Mouse (Mus musculus) liver, embryonic 11.5 days (tissue): ENCODE results near the gene Wdr54. TPM values are rescaled to one million over a fixed set of nuclear protein-coding genes. Genes with fewer than 3 reads are reported as not detected.
A peak's percentile ranks its signal among the peaks of the same experiment; 100 is the strongest.

Source experiments
- ATAC-seq: fragments of 200-750 bp; cut with Nextera tagmentation; replicated peaks from 2 replicates; pipeline ENCODE4 v1.8.0; 2017; ENCODE audit warnings: moderate number of reproducible peaks, mild to moderate bottlenecking, moderate TSS enrichment, moderate library complexity; ENCODE audit not compliant: low FRiP score
- DNase-seq: peaks from one replicate; pipeline ENCODE4 v3.0.0-alpha.2; 2017; ENCODE audit warnings: low spot score
- H3K27ac ChIP-seq: fragments of 300-500 bp; sonication (generic); 2 replicates; pipeline ENCODE4 v1.5.1; 2014; ENCODE audit warnings: mild to moderate bottlenecking, low read depth, low read length, control low read depth
- H3K27me3 ChIP-seq: fragments of 300-500 bp; sonication (generic); replicated peaks from 2 replicates; pipeline ENCODE4 v1.6.1; 2014; ENCODE audit warnings: low read length, mixed read lengths; ENCODE audit not compliant: control insufficient read depth, insufficient read depth
- H3K36me3 ChIP-seq: fragments of 300-500 bp; sonication (generic); 2 replicates; pipeline ENCODE4 v1.6.1; 2014; ENCODE audit warnings: mild to moderate bottlenecking, low read length, moderate library complexity, mixed read lengths; ENCODE audit not compliant: control insufficient read depth, insufficient read depth
- H3K4me1 ChIP-seq: fragments of 300-500 bp; sonication (generic); replicated peaks from 2 replicates; pipeline ENCODE4 v1.6.1; 2014; ENCODE audit warnings: low read length, mixed read lengths; ENCODE audit not compliant: control insufficient read depth, insufficient read depth
- H3K4me2 ChIP-seq: fragments of 300-500 bp; sonication (generic); 2 replicates; pipeline ENCODE4 v1.6.1; 2014; ENCODE audit warnings: mild to moderate bottlenecking, control low read depth, moderate library complexity
- H3K4me3 ChIP-seq: fragments of 300-500 bp; sonication (generic); 2 replicates; pipeline ENCODE4 v1.5.1; 2014; ENCODE audit warnings: low read depth, low read length, control low read depth
- H3K9ac ChIP-seq: fragments of 300-500 bp; sonication (generic); 2 replicates; pipeline ENCODE4 v1.6.1; 2014; ENCODE audit warnings: low read depth, low read length, control low read depth
- H3K9me3 ChIP-seq: fragments of 300-500 bp; sonication (generic); 2 replicates; pipeline ENCODE4 v1.6.1; 2016; ENCODE audit warnings: low read length, inconsistent platforms, mixed read lengths; ENCODE audit not compliant: control insufficient read depth
- WGBS: fragments of 180-500 bp; shearing (Covaris S2); extraction: QIAGEN DNeasy Blood & Tissue Kit; methylation state at CpG from one replicate; pipeline ENCODE4 v1.1.7; 2014; 5-methylcytosine and 5-hydroxymethylcytosine counted together
- polyA plus RNA-seq: library from polyadenylated mRNA; unstranded; fragments of >200 nt; fragmentation: Nextera tagmentation; extraction: Ambion mirVana; gene quantifications from 2 replicates; pipeline ENCODE4 v1.2.1, GENCODE M21; 2014

Gene Wdr54
- polyA plus RNA-seq, 1 experiment from 2014 or later, result 2.3 TPM

DNA sequence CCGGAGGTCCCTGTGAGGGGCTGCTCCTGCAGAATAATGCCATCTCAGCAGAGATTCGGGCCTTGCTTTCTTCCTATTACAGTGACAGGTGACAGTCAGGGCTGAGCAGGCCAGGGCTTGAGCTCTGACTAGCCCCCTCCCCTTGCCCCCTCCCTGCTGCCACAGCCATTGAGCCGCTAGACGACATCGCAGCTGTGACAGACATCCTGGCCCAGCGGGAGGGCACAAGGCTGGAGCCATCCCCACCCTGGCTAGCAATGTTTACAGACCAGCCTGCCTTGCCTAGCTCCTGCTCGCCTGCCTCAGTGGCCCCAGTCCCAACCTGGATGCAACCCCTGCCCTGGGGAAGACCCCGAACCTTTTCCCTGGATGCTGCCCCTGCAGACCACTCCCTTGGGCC, 4.5 kb downstream of the Wdr54 start:
- Histone ChIP-seq H3K4me1 (peaks cover 10% of the 10 kb centered on the region; the same call in 1 of the 2 replicates), H3K4me3 (no peak overlapping the region), H3K27me3 (peaks cover 24% of the 10 kb centered on the region), H3K27ac (no peak overlapping the region), H3K36me3 (peaks cover 8% of the 10 kb centered on the region; the same call in 1 of the 2 replicates), H3K4me2 (no peak overlapping the region), H3K9ac (no peak overlapping the region), H3K9me3 (no peaks in the 10 kb centered on the region)
- WGBS, result 33% methylated on average over 8 of the region's 8 CpGs
- DNase-seq, result no peak
- ATAC-seq, result no peak

DNA sequence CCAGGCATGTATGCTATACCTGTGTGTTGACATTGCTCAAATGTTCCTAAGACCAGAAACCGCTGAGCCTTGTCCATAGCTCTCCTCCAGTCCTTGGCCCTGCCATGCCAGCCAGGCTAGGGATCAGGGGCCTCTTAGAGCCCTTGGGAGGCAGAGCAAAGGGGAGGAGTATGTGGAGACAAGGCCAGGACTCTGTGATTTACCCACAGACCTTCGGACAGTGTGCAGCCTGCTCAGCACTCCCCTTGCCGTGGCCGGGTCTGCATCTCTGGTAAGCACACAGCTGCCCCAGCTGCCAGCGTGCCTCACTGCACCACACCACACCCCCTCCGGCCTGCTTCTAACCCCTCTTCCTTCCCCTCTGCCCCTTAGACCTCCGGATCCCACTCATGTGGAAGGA, 8.9 kb downstream of the Wdr54 start:
- no peak for ATAC-seq
- Histone ChIP-seq H3K27me3 (peaks cover 9% of the 10 kb centered on the region), H3K9me3 (no peaks in the 10 kb centered on the region), H3K9ac (no peak overlapping the region), H3K27ac (no peak overlapping the region), H3K4me1 (peaks cover 5% of the 10 kb centered on the region), H3K36me3 (peaks cover 5% of the 10 kb centered on the region; the same call in 1 of the 2 replicates), H3K4me2 (no peak overlapping the region), H3K4me3 (no peak overlapping the region)
- no peak for DNase-seq
- 60% methylated on average over 7 of the region's 7 CpGs for WGBS

DNA sequence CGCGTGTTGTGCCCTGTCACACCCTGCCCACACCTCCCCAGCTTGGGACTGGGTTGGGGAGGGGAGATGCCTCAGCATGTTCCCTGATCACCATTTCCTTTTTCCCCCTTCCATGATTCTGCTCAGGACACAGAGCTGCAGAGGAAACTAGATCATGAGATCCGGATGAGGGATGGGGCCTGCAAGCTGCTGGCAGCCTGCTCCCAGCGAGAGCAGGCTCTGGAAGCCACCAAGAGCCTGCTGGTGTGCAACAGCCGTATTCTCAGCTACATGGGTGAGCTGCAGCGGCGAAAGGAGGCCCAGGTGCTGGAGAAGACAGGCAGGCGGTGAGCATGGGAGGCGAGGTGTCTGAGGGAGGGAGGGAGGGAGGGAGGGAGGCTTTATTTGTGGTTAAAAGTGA, 10.4 kb downstream of the Wdr54 start:
- no peak overlapping the region for H3K27ac ChIP-seq

DNA sequence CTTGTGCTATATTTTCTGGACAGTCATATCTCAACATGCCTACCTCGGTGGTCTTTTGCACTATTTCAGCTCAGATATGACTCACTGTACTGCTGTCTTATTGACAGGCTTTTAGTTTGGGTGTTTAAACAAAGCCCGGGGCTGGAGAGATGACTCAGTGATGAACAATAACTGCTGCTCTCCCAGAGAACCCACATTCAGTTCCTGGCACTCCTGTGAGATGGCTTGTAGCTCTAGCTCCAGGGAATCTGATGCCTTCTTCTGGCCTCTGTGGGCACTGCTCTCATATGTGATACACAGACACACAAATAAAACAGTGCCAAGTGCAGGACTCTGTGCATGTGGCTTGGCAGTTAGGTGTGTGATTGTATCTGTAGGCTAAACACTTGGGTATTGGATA, 11.0 kb downstream of the Wdr54 start:
- Histone ChIP-seq H3K9me3 (no peaks in the 10 kb centered on the region), H3K4me3 (no peak overlapping the region), H3K27me3 (peaks cover 17% of the 10 kb centered on the region), H3K27ac (no peak overlapping the region), H3K36me3 (peaks cover 5% of the 10 kb centered on the region; the same call in 1 of the 2 replicates), H3K9ac (no peak overlapping the region), H3K4me2 (no peak overlapping the region), H3K4me1 (peaks cover 7% of the 10 kb centered on the region)
- ATAC-seq, result no peak
- no peak for DNase-seq
- WGBS, result 60% methylated on average over 2 of the region's 2 CpGs

More for the DNA sequence above, 10.4 kb downstream of the Wdr54 start:
- Histone ChIP-seq H3K4me1 (peaks cover 7% of the 10 kb centered on the region), H3K9me3 (no peaks in the 10 kb centered on the region), H3K4me3 (no peak overlapping the region), H3K27me3 (peaks cover 17% of the 10 kb centered on the region), H3K36me3 (peaks cover 5% of the 10 kb centered on the region; the same call in 1 of the 2 replicates), H3K9ac (no peak overlapping the region), H3K4me2 (no peak overlapping the region)
- no peak for ATAC-seq
- no peak for DNase-seq
- WGBS, result 61% methylated on average over 9 of the region's 9 CpGs

DNA sequence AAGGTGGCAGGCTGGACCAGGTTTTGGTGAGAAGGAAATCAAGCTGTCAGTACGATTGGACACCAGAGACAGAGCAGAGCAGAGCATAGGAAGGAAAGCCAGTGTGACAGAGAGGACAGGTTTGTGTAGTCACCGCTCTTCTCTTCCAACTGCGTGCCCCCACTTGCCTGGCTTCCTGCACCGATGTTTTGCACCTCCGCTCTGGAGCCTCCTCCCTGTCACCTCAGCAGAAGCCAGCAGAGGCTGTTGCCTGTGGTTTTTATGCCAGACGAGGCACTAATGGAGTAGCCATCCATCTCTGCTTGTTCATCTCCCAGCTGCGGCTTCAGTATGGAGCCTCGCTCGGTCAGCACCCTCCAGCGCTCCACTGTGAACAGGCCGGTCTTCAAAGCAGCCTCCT, 13.3 kb downstream of the Wdr54 start:
- no peak for DNase-seq

DNA sequence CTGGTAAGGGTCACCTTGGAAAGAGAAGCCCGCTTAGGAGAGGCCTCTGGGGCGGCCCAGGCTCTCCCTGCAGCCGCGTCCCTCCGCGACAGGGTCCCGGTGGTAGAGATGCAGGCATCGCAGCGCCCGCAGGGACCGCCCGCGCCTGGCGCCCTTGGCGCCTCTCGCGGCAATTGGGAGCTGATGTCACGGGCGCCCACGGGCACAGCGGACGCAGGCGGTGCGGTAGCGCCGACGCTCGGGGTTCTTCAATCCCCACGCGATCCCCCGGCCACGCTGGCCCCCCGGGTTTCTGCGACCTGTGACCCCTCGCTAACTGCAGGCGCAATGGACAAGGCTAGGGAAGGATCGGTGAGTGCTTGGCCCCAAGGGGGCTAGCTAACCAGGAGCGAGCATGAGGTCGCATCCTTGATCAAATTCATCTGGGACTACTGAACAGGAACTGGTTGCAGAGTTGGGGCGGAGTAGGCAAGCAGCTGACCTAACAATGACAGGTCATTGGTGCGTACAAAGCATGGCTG, 13.9 kb downstream of the Wdr54 start:
- DNase-seq (no peak), ATAC-seq (no peak)
- peak overlapping the region; percentile 26 for H3K9ac ChIP-seq
- H3K4me2 ChIP-seq, result peak overlapping the region; percentile 65
- 8% methylated on average over 41 of the region's 41 CpGs for WGBS
- no peak overlapping the region for H3K27ac ChIP-seq
- H3K9me3 ChIP-seq, result no peaks in the 10 kb centered on the region
- H3K4me1 ChIP-seq, result peaks cover 20% of the 10 kb centered on the region
- H3K36me3 ChIP-seq, result no peaks in the 10 kb centered on the region; the same call in 1 of the 2 replicates
- H3K27me3 ChIP-seq, result peaks cover 17% of the 10 kb centered on the region
- peak overlapping the region; percentile 35 for H3K4me3 ChIP-seq

More for the DNA sequence above, 13.3 kb downstream of the Wdr54 start:
- no peak overlapping the region for H3K27ac ChIP-seq
- H3K4me3 ChIP-seq, result no peak overlapping the region
- no peaks in the 10 kb centered on the region for H3K9me3 ChIP-seq
- H3K4me1 ChIP-seq, result peaks cover 16% of the 10 kb centered on the region
- H3K27me3 ChIP-seq, result peaks cover 17% of the 10 kb centered on the region
- H3K36me3 ChIP-seq, result peaks cover 3% of the 10 kb centered on the region; the same call in 1 of the 2 replicates
- 44% methylated on average over 11 of the region's 11 CpGs for WGBS
- no peak overlapping the region for H3K4me2 ChIP-seq
- no peak overlapping the region for H3K9ac ChIP-seq
- ATAC-seq, result no peak

DNA sequence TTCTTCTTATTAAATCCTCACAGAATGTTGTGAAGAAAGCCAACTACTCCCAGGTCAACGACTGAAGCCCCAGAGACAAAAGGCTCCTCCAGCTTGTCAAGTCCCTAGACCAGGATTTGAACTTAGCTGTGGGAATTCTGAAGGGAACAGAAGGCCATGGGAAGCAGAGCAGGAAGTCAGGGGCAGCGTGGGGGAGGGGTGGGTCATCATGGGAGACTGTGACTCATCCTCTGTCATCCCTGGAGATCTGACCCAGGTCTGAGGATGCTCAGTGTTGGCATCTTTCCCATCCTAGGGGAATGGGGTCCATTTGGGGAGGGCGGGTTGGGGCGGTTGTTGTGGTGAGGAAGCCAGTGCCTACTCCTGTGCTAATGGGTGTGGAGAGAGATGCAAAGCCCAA, 14.6 kb downstream of the Wdr54 start:
- 40% methylated on average over 4 of the region's 4 CpGs for WGBS
- Histone ChIP-seq H3K36me3 (no peaks in the 10 kb centered on the region; the same call in 1 of the 2 replicates), H3K27me3 (peaks cover 17% of the 10 kb centered on the region), H3K9me3 (no peaks in the 10 kb centered on the region), H3K4me1 (peaks cover 23% of the 10 kb centered on the region), H3K9ac (no peak overlapping the region), H3K4me2 (no peak overlapping the region), H3K4me3 (no peak overlapping the region), H3K27ac (no peak overlapping the region)
- no peak for ATAC-seq
- no peak for DNase-seq

DNA sequence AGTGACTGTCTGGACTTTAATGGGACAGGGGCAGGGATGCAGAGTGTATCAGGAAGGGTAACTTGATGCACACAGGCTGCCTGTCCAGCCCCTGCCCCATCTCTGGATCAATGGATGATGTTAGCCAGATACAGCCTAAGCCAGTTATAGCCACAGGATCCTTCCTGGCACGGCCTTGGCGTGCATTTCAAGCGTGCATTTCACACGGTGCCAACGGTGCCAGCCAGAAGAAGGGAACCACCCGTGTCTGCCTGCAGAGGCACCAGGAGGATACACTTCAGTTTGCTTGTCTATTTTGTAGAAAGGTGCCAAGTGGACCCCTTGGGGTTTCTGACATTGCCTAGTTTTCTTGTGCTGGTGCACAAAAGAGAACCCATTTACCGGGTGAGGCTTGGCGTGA, 16.2 kb downstream of the Wdr54 start:
- H3K4me2 ChIP-seq, result no peak overlapping the region
- H3K27me3 ChIP-seq, result peaks cover 29% of the 10 kb centered on the region
- no peak overlapping the region for H3K9ac ChIP-seq
- H3K4me1 ChIP-seq, result peaks cover 34% of the 10 kb centered on the region
- 90% methylated on average over 8 of the region's 8 CpGs for WGBS
- no peaks in the 10 kb centered on the region for H3K9me3 ChIP-seq
- ATAC-seq (no peak), DNase-seq (no peak)
- no peak overlapping the region for H3K4me3 ChIP-seq
- H3K27ac ChIP-seq, result no peak overlapping the region
- H3K36me3 ChIP-seq, result no peaks in the 10 kb centered on the region; the same call in 1 of the 2 replicates

DNA sequence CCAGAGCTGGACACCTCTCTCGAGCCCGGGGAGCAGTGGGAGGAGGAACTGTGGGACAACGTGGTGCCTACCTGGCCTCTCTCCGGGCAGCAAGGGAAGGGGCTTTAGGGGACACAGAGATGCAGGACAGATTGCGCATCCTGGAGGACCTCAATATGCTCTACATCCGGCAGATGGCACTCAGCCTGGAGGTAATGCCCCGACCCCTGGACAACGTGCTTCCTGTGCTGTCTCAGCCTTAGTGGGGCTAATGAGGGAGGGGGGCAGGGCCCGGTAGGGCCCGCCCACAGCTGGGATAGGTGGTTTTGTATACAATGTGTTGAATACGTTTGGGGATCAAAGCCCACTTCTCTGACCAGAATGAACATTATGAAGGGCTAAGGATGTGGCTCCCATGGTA, 18.1 kb downstream of the Wdr54 start:
- Histone ChIP-seq H3K27me3 (peaks cover 30% of the 10 kb centered on the region), H3K36me3 (no peaks in the 10 kb centered on the region; the same call in 1 of the 2 replicates), H3K4me1 (peaks cover 37% of the 10 kb centered on the region), H3K9me3 (no peaks in the 10 kb centered on the region), H3K27ac (peak overlapping the region; percentile 97), H3K4me2 (peak overlapping the region; percentile 86), H3K4me3 (peak overlapping the region; percentile 63), H3K9ac (peak overlapping the region; percentile 86)
- DNase-seq, result no peak
- WGBS, result 2% methylated on average over 11 of the region's 11 CpGs
- ATAC-seq, result peak; percentile 48
